Mouse (Mus musculus) embryonic facial prominence, embryonic 12.5 days (tissue): ENCODE results near the gene Clec14a. TPM values are rescaled to one million over a fixed set of nuclear protein-coding genes. Genes with fewer than 3 reads are reported as not detected.
"Not testable (repeated sequence)": the region's sequence is repeated elsewhere in the genome, so short reads cannot be mapped to it uniquely, and the experiment has no call there.

Experiments
- ATAC-seq: fragments of 200-750 bp; cut with Nextera tagmentation; 2 replicates; pipeline ENCODE4 v1.8.0; 2017; ENCODE audit not compliant: insufficient number of reproducible peaks, insufficient read depth, low FRiP score, low TSS enrichment
- H3K27ac ChIP-seq: fragments of 300-500 bp; sonication (generic); 2 replicates; pipeline ENCODE4 v1.5.1; 2016; ENCODE audit warnings: mild to moderate bottlenecking
- H3K27me3 ChIP-seq: fragments of 300-500 bp; sonication (generic); 2 replicates; pipeline ENCODE4 v1.6.1; 2016; ENCODE audit warnings: mild to moderate bottlenecking, moderate library complexity
- H3K36me3 ChIP-seq: fragments of 300-500 bp; sonication (generic); 2 replicates; pipeline ENCODE4 v1.6.1; 2016; ENCODE audit warnings: mild to moderate bottlenecking
- H3K4me1 ChIP-seq: fragments of 300-500 bp; sonication (generic); 2 replicates; pipeline ENCODE4 v1.6.1; 2016
- H3K4me2 ChIP-seq: fragments of 300-500 bp; sonication (generic); replicated peaks from 2 replicates; pipeline ENCODE4 v1.6.1; 2016; ENCODE audit warnings: mild to moderate bottlenecking, moderate library complexity
- H3K4me3 ChIP-seq: fragments of 300-500 bp; sonication (generic); 2 replicates; pipeline ENCODE4 v1.5.1; 2016; ENCODE audit warnings: mild to moderate bottlenecking
- H3K9ac ChIP-seq: fragments of 300-500 bp; sonication (generic); 2 replicates; pipeline ENCODE4 v1.6.1; 2016; ENCODE audit warnings: mild to moderate bottlenecking, moderate library complexity
- H3K9me3 ChIP-seq: fragments of 300-500 bp; sonication (generic); 2 replicates; pipeline ENCODE4 v1.6.1; 2016; ENCODE audit warnings: mild to moderate bottlenecking, moderate library complexity
- WGBS: fragments of 180-500 bp; shearing (Covaris S2); methylation state at CpG from one replicate; pipeline ENCODE4 v1.1.7; 2016; 5-methylcytosine and 5-hydroxymethylcytosine counted together
- polyA plus RNA-seq: library from polyadenylated mRNA; unstranded; fragments of >200 nt; fragmentation: Nextera tagmentation; extraction: Ambion mirVana; gene quantifications from 2 replicates; pipeline ENCODE4 v1.2.1, GENCODE M21; 2016

Gene Clec14a
- 7.5 and 8.4 TPM in 2 replicates for polyA plus RNA-seq

- no peaks in the 10 kb centered on the region for H3K9me3 ChIP-seq
- peak within 1 kb of the TSS; percentile 76 for H3K4me2 ChIP-seq
- H3K4me1 ChIP-seq: peaks cover 10% of the 10 kb centered on the region; the same call in 1 of the 2 replicates
- H3K27me3 ChIP-seq: peaks cover 11% of the 10 kb centered on the region; the same call in 1 of the 2 replicates
- ATAC-seq: peak; percentile 84
- peak within 1 kb of the TSS; percentile 57 for H3K9ac ChIP-seq
- WGBS: 2% methylated on average over 32 of the region's 32 CpGs
- no peaks in the 10 kb centered on the region for H3K36me3 ChIP-seq
- peak within 1 kb of the TSS; percentile 36 for H3K4me3 ChIP-seq
- H3K27ac ChIP-seq: peak within 1 kb of the TSS; percentile 82
Observed at GRCm38 (mm10) chr12:58268563-58269501, at the start of gene Clec14a. Clec14a (minus strand) TSS chr12:58269290.

- Histone ChIP-seq H3K4me2 (no peak overlapping the region), H3K27ac (no peak overlapping the region), H3K36me3 (no peaks in the 10 kb centered on the region), H3K4me1 (no peaks in the 10 kb centered on the region), H3K4me3 (no peak overlapping the region), H3K9ac (no peak overlapping the region), H3K27me3 (no peaks in the 10 kb centered on the region), H3K9me3 (no peaks in the 10 kb centered on the region)
- no peak for ATAC-seq
- WGBS: 79% methylated on average over 2 of the region's 2 CpGs
Observed at GRCm38 (mm10) chr12:58307835-58308234, 38.7 kb upstream of the Clec14a start.

- WGBS: 74% methylated on average over 8 of the region's 8 CpGs
- H3K27me3 ChIP-seq, H3K36me3 ChIP-seq, H3K27ac ChIP-seq, H3K4me3 ChIP-seq, H3K4me1 ChIP-seq, H3K4me2 ChIP-seq, H3K9me3 ChIP-seq, ATAC-seq, H3K9ac ChIP-seq: not testable (repeated sequence)
Observed at GRCm38 (mm10) chr12:58306402-58306801, 37.3 kb upstream of the Clec14a start.

- H3K4me1 ChIP-seq: no peaks in the 10 kb centered on the region
- H3K27me3 ChIP-seq: no peaks in the 10 kb centered on the region
- H3K36me3 ChIP-seq: no peaks in the 10 kb centered on the region
- H3K9me3 ChIP-seq: no peaks in the 10 kb centered on the region
- H3K27ac ChIP-seq: no peak overlapping the region
- H3K4me3 ChIP-seq: no peak overlapping the region
- H3K4me2 ChIP-seq: no peak overlapping the region
- H3K9ac ChIP-seq: no peak overlapping the region
- ATAC-seq: no peak
- 84% methylated on average over 2 of the region's 2 CpGs for WGBS
Observed at GRCm38 (mm10) chr12:58305567-58305966, 36.5 kb upstream of the Clec14a start.

GRCm38 (mm10) chr12:58296980-58297379, 27.9 kb upstream of the Clec14a start:
- Histone ChIP-seq H3K9me3 (no peaks in the 10 kb centered on the region), H3K4me2 (no peak overlapping the region), H3K36me3 (no peaks in the 10 kb centered on the region), H3K4me3 (no peak overlapping the region), H3K4me1 (no peaks in the 10 kb centered on the region), H3K9ac (no peak overlapping the region), H3K27me3 (no peaks in the 10 kb centered on the region), H3K27ac (no peak overlapping the region)
- 68% methylated on average over 6 of the region's 6 CpGs for WGBS
- no peak for ATAC-seq

- no peak overlapping the region for H3K27ac ChIP-seq
- WGBS: 89% methylated on average over 3 of the region's 3 CpGs
- H3K4me2 ChIP-seq: no peak overlapping the region
- H3K36me3 ChIP-seq: no peaks in the 10 kb centered on the region
- no peak for ATAC-seq
- H3K4me3 ChIP-seq: no peak overlapping the region
- no peaks in the 10 kb centered on the region for H3K27me3 ChIP-seq
- no peak overlapping the region for H3K9ac ChIP-seq
- H3K9me3 ChIP-seq: no peaks in the 10 kb centered on the region
- no peaks in the 10 kb centered on the region for H3K4me1 ChIP-seq
Observed at GRCm38 (mm10) chr12:58285912-58286311, 16.8 kb upstream of the Clec14a start.

GRCm38 (mm10) chr12:58270520-58270919, 1.4 kb upstream of the Clec14a start:
- Histone ChIP-seq H3K4me1 (peaks cover 10% of the 10 kb centered on the region; the same call in 1 of the 2 replicates), H3K9ac (no peak overlapping the region), H3K36me3 (no peaks in the 10 kb centered on the region), H3K27me3 (peaks cover 11% of the 10 kb centered on the region; the same call in 1 of the 2 replicates), H3K27ac (no peak overlapping the region), H3K4me2 (no peak overlapping the region), H3K4me3 (no peak overlapping the region), H3K9me3 (no peaks in the 10 kb centered on the region)
- no peak for ATAC-seq
- WGBS: 83% methylated on average over 6 of the region's 6 CpGs

- H3K4me3 ChIP-seq: no peak overlapping the region
- H3K27me3 ChIP-seq: peaks cover 11% of the 10 kb centered on the region; the same call in 1 of the 2 replicates
- peaks cover 10% of the 10 kb centered on the region; the same call in 1 of the 2 replicates for H3K4me1 ChIP-seq
- H3K9ac ChIP-seq: no peak overlapping the region
- ATAC-seq: no peak
- 37% methylated on average over 4 of the region's 4 CpGs for WGBS
- no peaks in the 10 kb centered on the region for H3K36me3 ChIP-seq
- peak overlapping the region; percentile 82; the same call in 1 of the 2 replicates for H3K27ac ChIP-seq
- 0 out of 2 replicates have a peak overlapping the region, but pooled peaks have one; percentile 76 for H3K4me2 ChIP-seq
- H3K9me3 ChIP-seq: no peaks in the 10 kb centered on the region
Observed at GRCm38 (mm10) chr12:58269505-58269904, 415 bp upstream of the Clec14a start.

GRCm38 (mm10) chr12:58268186-58268562, 916 bp downstream of the Clec14a start:
- H3K4me2 ChIP-seq: peak overlapping the region; percentile 76
- 5% methylated on average over 15 of the region's 15 CpGs for WGBS
- peak; percentile 48 for ATAC-seq

GRCm38 (mm10) chr12:58267779-58268178, 1.3 kb downstream of the Clec14a start:
- no peak for ATAC-seq
- H3K36me3 ChIP-seq: no peaks in the 10 kb centered on the region
- peak overlapping the region; percentile 76 for H3K4me2 ChIP-seq
- H3K27ac ChIP-seq: peak overlapping the region; percentile 82
- 34% methylated on average over 8 of the region's 8 CpGs for WGBS
- H3K4me1 ChIP-seq: peaks cover 10% of the 10 kb centered on the region; the same call in 1 of the 2 replicates
- peak overlapping the region; percentile 57 for H3K9ac ChIP-seq
- H3K27me3 ChIP-seq: peaks cover 11% of the 10 kb centered on the region; the same call in 1 of the 2 replicates
- peak overlapping the region; percentile 36 for H3K4me3 ChIP-seq
- H3K9me3 ChIP-seq: no peaks in the 10 kb centered on the region

More at GRCm38 (mm10) chr12:58268186-58268562, 916 bp downstream of the Clec14a start:
- Histone ChIP-seq H3K9ac (peak overlapping the region; percentile 57), H3K27me3 (peaks cover 11% of the 10 kb centered on the region; the same call in 1 of the 2 replicates), H3K4me3 (peak overlapping the region; percentile 36), H3K9me3 (no peaks in the 10 kb centered on the region), H3K4me1 (peaks cover 10% of the 10 kb centered on the region; the same call in 1 of the 2 replicates), H3K36me3 (no peaks in the 10 kb centered on the region), H3K27ac (peak overlapping the region; percentile 82)

GRCm38 (mm10) chr12:58251901-58252300, 17.2 kb downstream of the Clec14a start:
- no peaks in the 10 kb centered on the region for H3K27me3 ChIP-seq
- 93% methylated on average over 1 of the region's 1 CpGs for WGBS
- H3K4me1 ChIP-seq: no peaks in the 10 kb centered on the region
- no peak overlapping the region for H3K4me2 ChIP-seq
- no peak for ATAC-seq
- H3K9me3 ChIP-seq: no peaks in the 10 kb centered on the region
- H3K9ac ChIP-seq: no peak overlapping the region
- no peak overlapping the region for H3K27ac ChIP-seq
- H3K4me3 ChIP-seq: no peak overlapping the region
- no peaks in the 10 kb centered on the region for H3K36me3 ChIP-seq

- Histone ChIP-seq H3K36me3 (no peaks in the 10 kb centered on the region), H3K4me2 (no peak overlapping the region), H3K4me3 (no peak overlapping the region), H3K9me3 (no peaks in the 10 kb centered on the region), H3K27me3 (no peaks in the 10 kb centered on the region), H3K27ac (no peak overlapping the region), H3K9ac (no peak overlapping the region), H3K4me1 (no peaks in the 10 kb centered on the region)
- WGBS: 80% methylated on average over 2 of the region's 2 CpGs
- no peak for ATAC-seq
Observed at GRCm38 (mm10) chr12:58232489-58232888, 36.6 kb downstream of the Clec14a start.
